In the genomic region with DNA sequence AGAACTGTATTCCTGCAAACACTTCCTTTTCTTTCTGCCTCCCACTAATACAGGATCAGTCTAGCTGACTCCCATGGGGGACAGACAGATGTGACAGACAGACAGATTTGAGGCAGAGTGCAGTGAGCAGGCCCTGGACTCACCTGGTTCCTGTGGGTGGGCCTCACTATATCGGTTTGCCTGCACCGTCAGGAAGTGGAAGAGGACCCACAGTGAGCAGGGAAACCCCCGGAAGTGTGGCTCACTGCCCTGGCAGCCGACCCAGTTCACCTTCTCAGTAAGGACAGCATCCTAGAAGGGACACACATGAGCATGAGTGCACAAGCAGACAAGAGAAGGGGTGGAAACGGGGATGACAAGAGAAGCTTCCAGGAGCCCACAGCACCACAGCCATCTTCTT, we compare ENCODE assay signal across 24 mouse cellular contexts. TPM values are rescaled to one million over a fixed set of nuclear protein-coding genes. Genes with fewer than 3 reads are reported as not detected.
DNase-seq lines count a peak whose midpoint lies in the region; ATAC-seq lines count a peak whose summit lies in the region.
"Had no signal": no experiment of that assay in that cellular context is flagged by ENCODE, and none has a peak within 500 bp of the region (broad histone marks: within the 10 kb centered on the region; RNA-seq: fewer than 3 reads in every experiment).

No protein-coding gene starts in this region.

- peaks cover 14% of the 10 kb centered on the region for H3K27me3 ChIP-seq in midbrain, embryonic 14.5 days (ENCODE audit: control insufficient read depth, insufficient read depth, low read length)
- peaks cover 77% of the 10 kb centered on the region for H3K27me3 ChIP-seq in midbrain, embryonic 13.5 days
- H3K27me3 ChIP-seq: heart, embryonic 13.5 days; liver, embryonic 15.5 days; megakaryocyte, embryonic 14.5 days had no signal

- WGBS in midbrain, embryonic 14.5 days = 83% methylated on average over 5 of the region's 5 CpGs
- WGBS in midbrain, embryonic 13.5 days = 83% methylated on average over 5 of the region's 5 CpGs

- H3K4me2 ChIP-seq in midbrain, embryonic 14.5 days (ENCODE audit: low read length) = no peak overlapping the region
- H3K4me2 ChIP-seq in midbrain, embryonic 13.5 days (replicated peaks) = no peak overlapping the region
- H3K4me2 ChIP-seq: heart, embryonic 13.5 days; hindbrain, embryonic 15.5 days; liver, embryonic 15.5 days had no signal

- peaks cover 1% of the 10 kb centered on the region; the same call in 1 of the 2 replicates for H3K4me1 ChIP-seq in midbrain, embryonic 14.5 days (ENCODE audit: control insufficient read depth, insufficient read depth, low read length)
- H3K4me1 ChIP-seq in midbrain, embryonic 13.5 days (replicated peaks) = peaks cover 11% of the 10 kb centered on the region

- no peak overlapping the region for H3K9ac ChIP-seq in midbrain, embryonic 14.5 days (replicated peaks; ENCODE audit: low read length)
- H3K9ac ChIP-seq in midbrain, embryonic 13.5 days (replicated peaks) = no peak overlapping the region
- H3K9ac ChIP-seq: forebrain, postnatal 0 days; heart, embryonic 13.5 days; hindbrain, embryonic 15.5 days; liver, embryonic 15.5 days had no signal

- H3K36me3 ChIP-seq in midbrain, embryonic 14.5 days (ENCODE audit: control insufficient read depth, insufficient read depth, low read length) = peaks cover 33% of the 10 kb centered on the region
- H3K36me3 ChIP-seq in midbrain, embryonic 13.5 days = peaks cover 44% of the 10 kb centered on the region

- no peak overlapping the region for H3K27ac ChIP-seq in midbrain, embryonic 14.5 days (replicated peaks; ENCODE audit: low read depth, low read length)
- H3K27ac ChIP-seq in midbrain, embryonic 13.5 days = no peak overlapping the region
- H3K27ac ChIP-seq: forebrain, embryonic 10.5 days; heart, embryonic 13.5 days; hindbrain, embryonic 15.5 days; liver, embryonic 15.5 days had no signal

- no peak for ATAC-seq in midbrain, embryonic 14.5 days (ENCODE audit: low FRiP score, low TSS enrichment)
- ATAC-seq in midbrain, embryonic 13.5 days = no peak
- ATAC-seq: forebrain, postnatal 0 days; intestine, postnatal 0 days had no signal

- DNase-seq in CD4-positive helper T cell, adult 2 months (ENCODE audit: low read depth, low spot score) = peak; percentile 60
- peak; percentile 64 for DNase-seq in T-cell, adult 2 months (ENCODE audit: low spot score)
- DNase-seq in spleen, postnatal 36 days (ENCODE audit: low spot score in 2 of 2) = peak; percentile 68 to 70
- peak; percentile 65 for DNase-seq in thymus, postnatal 25 days
- DNase-seq in retina, embryonic 14.5 days (ENCODE audit: low spot score) = no peak
- DNase-seq in midbrain, embryonic 14.5 days = no peak
- DNase-seq: cerebellum, adult 2 months; forebrain, postnatal 0 days; heart, adult 11 months; heart, postnatal 4 days; layer of hippocampus, postnatal 36 days; lung, postnatal 14 days; right cerebral cortex, adult 18-20 months had no signal

- H3K9me3 ChIP-seq in midbrain, embryonic 14.5 days (ENCODE audit: control insufficient read depth, low read length) = no peaks in the 10 kb centered on the region
- H3K9me3 ChIP-seq in midbrain, embryonic 13.5 days = no peaks in the 10 kb centered on the region
- H3K9me3 ChIP-seq: forebrain, embryonic 10.5 days; heart, embryonic 13.5 days; hindbrain, embryonic 15.5 days; liver, embryonic 15.5 days; megakaryocyte, embryonic 14.5 days had no signal

- no peak overlapping the region for H3K4me3 ChIP-seq in midbrain, embryonic 14.5 days (replicated peaks; ENCODE audit: low read depth, low read length)
- H3K4me3 ChIP-seq in midbrain, embryonic 13.5 days (replicated peaks) = no peak overlapping the region
- H3K4me3 ChIP-seq: forebrain, embryonic 10.5 days; heart, embryonic 13.5 days; hindbrain, embryonic 15.5 days; liver, embryonic 15.5 days; megakaryocyte, embryonic 14.5 days had no signal

RNA-seq across cellular contexts. Expression of a gene that starts 30.3 kb away (rescaled TPM):
- 7.6 and 11.5 TPM in 2 replicates for polyA plus RNA-seq in midbrain, embryonic 14.5 days (2014; fragmentation: Nextera tagmentation; extraction: Ambion mirVana)
- 18.0 and 21.1 TPM in 2 replicates for polyA plus RNA-seq in midbrain, embryonic 13.5 days (2015; fragmentation: Nextera tagmentation; extraction: Ambion mirVana)

RNA-seq across cellular contexts. Expression of a gene that starts 30.9 kb away (rescaled TPM):
- polyA plus RNA-seq in midbrain, embryonic 14.5 days (2014; fragmentation: Nextera tagmentation; extraction: Ambion mirVana) = 1.8 and 3.5 TPM in 2 replicates
- 3.0 and 4.3 TPM in 2 replicates for polyA plus RNA-seq in midbrain, embryonic 13.5 days (2015; fragmentation: Nextera tagmentation; extraction: Ambion mirVana)
- polyA plus RNA-seq: forebrain, embryonic 10.5 days; heart, embryonic 13.5 days; kidney, embryonic 16.5 days; large intestine, adult 2 months; limb, embryonic 14.5 days; liver, embryonic 15.5 days; stomach, embryonic 16.5 days had no signal

Comparison
In these comparisons a context has a peak if more than half of its experiments do, and no peak if none do; other contexts are left out.
1. DNase-seq: peak in CD4-positive helper T cell, adult 2 months (single experiment), T-cell, adult 2 months (single experiment), spleen, postnatal 36 days (2 of 2) and thymus, postnatal 25 days (single experiment); none in retina, embryonic 14.5 days (single experiment) and midbrain, embryonic 14.5 days (single experiment).